Mouse (Mus musculus): ENCODE measurements at regions not wholly inside any gene's neighbourhood (a gene's known extent, or its start where the extent isn't known, plus 50 kb on each side); places are given as distances from the start of the nearest gene placed in this dataset.

GRCm38 (mm10) chr1:55838168-55838567 lies 432.4 kb downstream of the Plcl1 start:
- peak; percentile 73 for ATAC-seq (ENCODE audit: low read depth)
- no peaks in the 10 kb centered on the region for H3K27me3 ChIP-seq (ENCODE audit: control insufficient read depth, insufficient read depth, low read length)
- no peaks in the 10 kb centered on the region for H3K4me1 ChIP-seq (ENCODE audit: control insufficient read depth, insufficient read depth, low read length)
- H3K9me3 ChIP-seq (ENCODE audit: control insufficient read depth, low read length): no peaks in the 10 kb centered on the region
- H3K9ac ChIP-seq (replicated peaks; ENCODE audit: low read depth, low read length): no peak overlapping the region
- H3K4me3 ChIP-seq (ENCODE audit: low read depth, low read length): no peak overlapping the region
- 0% methylated on average over 2 of the region's 2 CpGs for WGBS
- no peaks in the 10 kb centered on the region for H3K36me3 ChIP-seq (ENCODE audit: control insufficient read depth, insufficient read depth, low read length)
- H3K27ac ChIP-seq (ENCODE audit: low read depth, low read length): no peak overlapping the region
- no peak overlapping the region for H3K4me2 ChIP-seq (ENCODE audit: low read depth, low read length)

- WGBS: 63% methylated on average over 3 of the region's 3 CpGs
- Histone ChIP-seq H3K36me3 (ENCODE audit: control insufficient read depth, insufficient read depth, low read length) (no peaks in the 10 kb centered on the region), H3K27me3 (ENCODE audit: control insufficient read depth, insufficient read depth, low read length) (no peaks in the 10 kb centered on the region), H3K4me3 (ENCODE audit: low read depth, low read length) (no peak overlapping the region), H3K9me3 (ENCODE audit: control insufficient read depth, low read length) (no peaks in the 10 kb centered on the region), H3K4me1 (ENCODE audit: control insufficient read depth, insufficient read depth, low read length) (no peaks in the 10 kb centered on the region), H3K9ac (replicated peaks; ENCODE audit: low read depth, low read length) (no peak overlapping the region), H3K27ac (ENCODE audit: low read depth, low read length) (no peak overlapping the region), H3K4me2 (ENCODE audit: low read depth, low read length) (no peak overlapping the region)
- peak; percentile 63; the same call in 1 of the 2 replicates for ATAC-seq (ENCODE audit: low read depth)
These were observed 443.1 kb downstream of the Plcl1 start for GRCm38 (mm10) chr1:55848806-55849205.

GRCm38 (mm10) chr1:55852354-55852753 lies 446.6 kb downstream of the Plcl1 start:
- Histone ChIP-seq H3K4me3 (ENCODE audit: low read depth, low read length) (no peak overlapping the region), H3K27me3 (ENCODE audit: control insufficient read depth, insufficient read depth, low read length) (no peaks in the 10 kb centered on the region), H3K4me1 (ENCODE audit: control insufficient read depth, insufficient read depth, low read length) (no peaks in the 10 kb centered on the region), H3K9me3 (ENCODE audit: control insufficient read depth, low read length) (no peaks in the 10 kb centered on the region), H3K4me2 (ENCODE audit: low read depth, low read length) (no peak overlapping the region), H3K36me3 (ENCODE audit: control insufficient read depth, insufficient read depth, low read length) (no peaks in the 10 kb centered on the region), H3K27ac (ENCODE audit: low read depth, low read length) (no peak overlapping the region), H3K9ac (replicated peaks; ENCODE audit: low read depth, low read length) (no peak overlapping the region)
- ATAC-seq (ENCODE audit: low read depth): no peak

- no peaks in the 10 kb centered on the region for H3K4me1 ChIP-seq (ENCODE audit: control insufficient read depth, insufficient read depth, low read length)
- no peak overlapping the region for H3K27ac ChIP-seq (ENCODE audit: low read depth, low read length)
- H3K9ac ChIP-seq (replicated peaks; ENCODE audit: low read depth, low read length): no peak overlapping the region
- H3K27me3 ChIP-seq (ENCODE audit: control insufficient read depth, insufficient read depth, low read length): no peaks in the 10 kb centered on the region
- WGBS: 88% methylated on average over 3 of the region's 3 CpGs
- H3K4me2 ChIP-seq (ENCODE audit: low read depth, low read length): no peak overlapping the region
- ATAC-seq (ENCODE audit: low read depth): no peak
- H3K9me3 ChIP-seq (ENCODE audit: control insufficient read depth, low read length): no peaks in the 10 kb centered on the region
- no peaks in the 10 kb centered on the region for H3K36me3 ChIP-seq (ENCODE audit: control insufficient read depth, insufficient read depth, low read length)
- H3K4me3 ChIP-seq (ENCODE audit: low read depth, low read length): no peak overlapping the region
These were observed 453.4 kb downstream of the Plcl1 start for GRCm38 (mm10) chr1:55859113-55859512.

GRCm38 (mm10) chr1:55863113-55863512 lies 457.4 kb downstream of the Plcl1 start:
- H3K27ac ChIP-seq (ENCODE audit: low read depth, low read length): no peak overlapping the region
- H3K4me3 ChIP-seq (ENCODE audit: low read depth, low read length): no peak overlapping the region
- H3K4me1 ChIP-seq (ENCODE audit: control insufficient read depth, insufficient read depth, low read length): no peaks in the 10 kb centered on the region
- no peak overlapping the region for H3K4me2 ChIP-seq (ENCODE audit: low read depth, low read length)
- H3K36me3 ChIP-seq (ENCODE audit: control insufficient read depth, insufficient read depth, low read length): no peaks in the 10 kb centered on the region
- no peak overlapping the region for H3K9ac ChIP-seq (replicated peaks; ENCODE audit: low read depth, low read length)
- no peaks in the 10 kb centered on the region for H3K27me3 ChIP-seq (ENCODE audit: control insufficient read depth, insufficient read depth, low read length)
- WGBS: 71% methylated on average over 3 of the region's 3 CpGs
- H3K9me3 ChIP-seq (ENCODE audit: control insufficient read depth, low read length): no peaks in the 10 kb centered on the region
- ATAC-seq (ENCODE audit: low read depth): no peak

GRCm38 (mm10) chr1:55865274-55865673 lies 459.6 kb downstream of the Plcl1 start:
- Histone ChIP-seq H3K36me3 (ENCODE audit: control insufficient read depth, insufficient read depth, low read length) (no peaks in the 10 kb centered on the region), H3K4me1 (ENCODE audit: control insufficient read depth, insufficient read depth, low read length) (no peaks in the 10 kb centered on the region), H3K9me3 (ENCODE audit: control insufficient read depth, low read length) (no peaks in the 10 kb centered on the region), H3K9ac (replicated peaks; ENCODE audit: low read depth, low read length) (no peak overlapping the region), H3K27me3 (ENCODE audit: control insufficient read depth, insufficient read depth, low read length) (no peaks in the 10 kb centered on the region), H3K4me2 (ENCODE audit: low read depth, low read length) (no peak overlapping the region), H3K27ac (ENCODE audit: low read depth, low read length) (no peak overlapping the region), H3K4me3 (ENCODE audit: low read depth, low read length) (no peak overlapping the region)
- no peak for ATAC-seq (ENCODE audit: low read depth)
- WGBS: 73% methylated on average over 4 of the region's 4 CpGs

- Histone ChIP-seq H3K9me3 (ENCODE audit: control insufficient read depth, low read length) (no peaks in the 10 kb centered on the region), H3K27ac (ENCODE audit: low read depth, low read length) (no peak overlapping the region), H3K4me1 (ENCODE audit: control insufficient read depth, insufficient read depth, low read length) (no peaks in the 10 kb centered on the region), H3K27me3 (ENCODE audit: control insufficient read depth, insufficient read depth, low read length) (no peaks in the 10 kb centered on the region), H3K9ac (replicated peaks; ENCODE audit: low read depth, low read length) (no peak overlapping the region), H3K4me3 (ENCODE audit: low read depth, low read length) (no peak overlapping the region), H3K4me2 (ENCODE audit: low read depth, low read length) (no peak overlapping the region), H3K36me3 (ENCODE audit: control insufficient read depth, insufficient read depth, low read length) (no peaks in the 10 kb centered on the region)
- peak; percentile 58; the same call in 1 of the 2 replicates for ATAC-seq (ENCODE audit: low read depth)
These were observed 461.0 kb downstream of the Plcl1 start for GRCm38 (mm10) chr1:55866677-55867076.

- Histone ChIP-seq H3K4me3 (ENCODE audit: low read depth, low read length) (no peak overlapping the region), H3K36me3 (ENCODE audit: control insufficient read depth, insufficient read depth, low read length) (no peaks in the 10 kb centered on the region), H3K27me3 (ENCODE audit: control insufficient read depth, insufficient read depth, low read length) (no peaks in the 10 kb centered on the region), H3K9me3 (ENCODE audit: control insufficient read depth, low read length) (no peaks in the 10 kb centered on the region), H3K9ac (replicated peaks; ENCODE audit: low read depth, low read length) (no peak overlapping the region), H3K27ac (ENCODE audit: low read depth, low read length) (no peak overlapping the region), H3K4me1 (ENCODE audit: control insufficient read depth, insufficient read depth, low read length) (no peaks in the 10 kb centered on the region), H3K4me2 (ENCODE audit: low read depth, low read length) (no peak overlapping the region)
- no peak; the same call in 1 of the 2 replicates for ATAC-seq (ENCODE audit: low read depth)
- 95% methylated on average over 4 of the region's 4 CpGs for WGBS
These were observed 467.9 kb downstream of the Plcl1 start for GRCm38 (mm10) chr1:55873583-55873982.

- no peaks in the 10 kb centered on the region for H3K36me3 ChIP-seq (ENCODE audit: control insufficient read depth, insufficient read depth, low read length)
- H3K9ac ChIP-seq (replicated peaks; ENCODE audit: low read depth, low read length): no peak overlapping the region
- H3K27ac ChIP-seq (ENCODE audit: low read depth, low read length): no peak overlapping the region
- no peaks in the 10 kb centered on the region for H3K9me3 ChIP-seq (ENCODE audit: control insufficient read depth, low read length)
- ATAC-seq (ENCODE audit: low read depth): peak; percentile 91
- H3K4me1 ChIP-seq (ENCODE audit: control insufficient read depth, insufficient read depth, low read length): no peaks in the 10 kb centered on the region
- H3K4me2 ChIP-seq (ENCODE audit: low read depth, low read length): no peak overlapping the region
- 21% methylated on average over 7 of the region's 7 CpGs for WGBS
- no peaks in the 10 kb centered on the region for H3K27me3 ChIP-seq (ENCODE audit: control insufficient read depth, insufficient read depth, low read length)
- no peak overlapping the region for H3K4me3 ChIP-seq (ENCODE audit: low read depth, low read length)
These were observed 468.6 kb downstream of the Plcl1 start for GRCm38 (mm10) chr1:55874143-55874867.

Data from neural tube, embryonic 14.5 days (tissue).